Mouse (Mus musculus) layer of hippocampus, postnatal 36 days (tissue): Measurements from ENCODE around the gene Ncoa5. TPM values are rescaled to one million over a fixed set of nuclear protein-coding genes. Genes with fewer than 3 reads are reported as not detected.

ENCODE experiments used
- DNase-seq, 2 experiments: peaks; one replicate each; pipeline ENCODE4 v3.0.0; 2022
- total RNA-seq, 2 experiments: library from RNA; stranded (reverse); gene quantifications; 2 replicates each; pipeline ENCODE4 v1.2.3; 2021

The Ncoa5 gene
- total RNA-seq, 2 experiments from 2014 or later = 56.8 to 66.3 TPM

DNA sequence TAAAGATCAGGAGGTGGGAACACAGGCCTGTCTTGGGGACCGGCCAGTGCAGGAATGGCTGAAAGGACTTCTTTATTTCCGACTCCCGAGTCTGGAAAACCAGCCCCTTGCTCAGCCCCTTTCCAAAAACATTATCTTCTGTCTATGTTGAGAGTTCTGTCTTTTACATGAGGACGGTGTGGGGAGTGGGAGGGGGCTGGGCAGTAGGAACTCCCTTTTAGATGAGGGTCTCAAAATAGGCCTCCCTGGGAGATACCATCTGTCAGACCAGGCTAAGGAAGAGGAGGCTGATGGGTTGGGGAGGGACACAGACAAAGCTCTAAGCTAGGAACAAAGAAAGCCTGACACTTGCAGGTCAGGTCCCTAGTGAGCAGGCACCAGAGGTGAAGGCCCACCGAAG is 14.4 kb upstream of the Ncoa5 start:
- no peak for DNase-seq

DNA sequence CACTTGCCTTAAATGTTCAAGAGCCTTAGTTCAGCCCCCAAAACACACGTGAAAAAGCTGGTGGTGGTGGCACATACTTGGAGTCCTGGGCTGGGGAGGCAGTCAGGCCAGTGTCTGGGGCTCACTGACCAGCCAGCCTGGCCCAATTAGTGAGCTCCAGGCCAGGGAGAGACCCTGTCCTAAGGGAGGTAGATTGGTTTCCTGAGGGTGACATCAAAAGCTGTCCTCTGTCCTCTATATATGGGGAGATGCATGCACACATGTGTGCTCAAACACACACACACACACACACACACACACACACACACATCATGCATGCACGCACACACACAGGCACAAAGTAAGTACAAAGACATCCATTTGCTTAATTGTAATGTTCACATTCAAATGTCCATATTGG is 9.1 kb upstream of the Ncoa5 start:
- no peak for DNase-seq

DNA sequence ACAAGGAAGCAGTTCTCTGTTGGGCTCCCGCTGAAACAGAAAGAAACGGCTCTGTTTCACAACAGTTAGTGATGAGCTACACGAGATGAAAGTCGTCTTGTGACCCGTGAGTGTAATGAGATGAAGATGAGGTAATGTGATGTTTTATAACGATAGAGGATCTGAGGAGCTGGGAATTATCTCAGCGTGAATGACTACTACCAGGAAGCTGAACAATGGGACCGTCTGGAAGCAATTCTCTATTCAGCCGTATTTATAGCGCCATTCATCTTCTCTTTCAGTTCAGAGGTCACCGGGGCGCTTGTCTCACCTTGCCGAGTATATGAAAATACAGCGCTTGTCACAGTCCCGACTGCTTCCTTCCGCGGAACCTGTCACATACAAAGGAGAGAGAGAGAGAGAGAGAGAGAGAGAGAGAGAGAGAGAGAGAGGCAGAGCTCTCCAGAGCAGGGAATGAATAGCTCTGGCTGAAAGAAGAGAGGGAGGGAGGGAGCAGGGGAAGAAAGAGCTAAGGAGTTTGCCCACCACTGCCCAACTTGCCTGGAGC is 8.5 kb upstream of the Ncoa5 start:
- no peak for DNase-seq

DNA sequence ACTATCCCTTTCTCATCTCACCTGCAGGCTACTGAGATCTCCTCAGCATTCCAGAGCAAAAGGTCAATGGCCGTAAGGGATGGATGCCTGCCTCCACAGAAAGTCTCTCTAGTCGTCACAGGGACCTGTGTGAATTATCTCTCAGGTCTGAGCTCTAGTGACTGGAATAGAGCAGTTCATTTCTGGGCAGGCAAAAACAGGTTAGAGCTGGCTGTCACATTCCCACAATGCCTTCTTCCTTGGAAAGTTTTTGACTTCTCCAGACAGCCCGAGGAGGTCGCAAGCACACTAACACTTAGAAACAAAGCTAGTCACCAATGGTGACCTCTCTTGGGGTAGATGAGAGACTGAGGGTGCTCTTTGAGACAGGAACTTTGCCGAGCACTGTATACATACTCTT is 7.5 kb upstream of the Ncoa5 start:
- DNase-seq = no peak

DNA sequence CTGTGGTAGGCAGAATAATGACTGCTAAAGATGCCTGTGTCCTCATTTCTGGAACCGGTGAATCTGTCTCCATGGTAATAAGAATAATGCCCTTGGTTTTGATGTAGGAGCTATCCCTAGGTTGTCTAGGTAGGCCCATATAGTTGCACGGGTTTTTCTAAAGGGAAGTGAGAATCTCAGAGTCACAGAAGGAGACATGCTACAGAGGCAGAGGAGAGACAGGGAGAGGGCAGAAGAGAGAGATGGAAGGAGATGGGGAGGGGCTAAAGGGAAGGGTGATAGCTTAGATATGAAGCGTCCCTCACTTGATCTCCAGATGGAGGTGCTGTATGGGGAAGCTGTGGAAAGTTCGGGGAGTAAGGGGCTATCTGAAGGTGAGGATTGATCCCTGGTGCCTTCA is 2.7 kb upstream of the Ncoa5 start:
- DNase-seq = no peak

DNA sequence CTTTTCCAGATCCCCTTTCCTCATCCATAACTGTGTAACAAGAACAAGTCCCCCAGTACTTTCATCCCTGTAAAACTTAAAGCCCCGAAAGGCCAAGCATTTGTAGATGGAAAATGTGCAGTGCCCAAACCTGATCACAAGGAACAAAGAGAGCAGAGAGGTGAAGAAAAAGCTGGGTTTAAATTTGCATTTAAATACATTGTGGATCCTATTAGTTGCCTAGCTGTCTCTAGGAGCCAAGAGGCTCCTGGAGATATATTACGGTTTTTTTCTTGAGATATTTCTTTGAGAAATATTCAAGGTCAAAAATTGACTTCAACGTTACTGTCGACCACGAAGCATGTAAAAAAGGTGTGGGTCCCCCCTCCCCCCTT is 378 bp upstream of the Ncoa5 start:
- no peak for DNase-seq

DNA sequence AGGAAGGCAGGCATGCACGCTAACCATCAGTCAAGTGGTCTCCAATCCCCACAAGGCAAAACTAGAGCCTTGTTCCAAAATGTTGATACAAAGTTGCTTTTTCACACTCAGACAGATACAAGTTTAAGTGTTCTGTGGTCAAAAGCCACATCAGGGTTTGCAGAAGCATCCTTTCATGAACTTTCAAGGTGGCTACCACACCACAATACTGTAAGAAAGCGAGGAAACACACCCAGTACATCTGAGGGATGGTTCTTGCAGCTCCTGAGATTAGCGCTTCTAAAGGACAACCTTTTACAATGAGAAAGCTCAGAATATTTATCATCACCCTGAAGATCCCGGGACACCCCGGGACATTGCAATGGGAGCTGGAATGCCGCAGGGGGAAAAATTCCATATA is 1.4 kb downstream of the Ncoa5 start:
- DNase-seq = no peak

DNA sequence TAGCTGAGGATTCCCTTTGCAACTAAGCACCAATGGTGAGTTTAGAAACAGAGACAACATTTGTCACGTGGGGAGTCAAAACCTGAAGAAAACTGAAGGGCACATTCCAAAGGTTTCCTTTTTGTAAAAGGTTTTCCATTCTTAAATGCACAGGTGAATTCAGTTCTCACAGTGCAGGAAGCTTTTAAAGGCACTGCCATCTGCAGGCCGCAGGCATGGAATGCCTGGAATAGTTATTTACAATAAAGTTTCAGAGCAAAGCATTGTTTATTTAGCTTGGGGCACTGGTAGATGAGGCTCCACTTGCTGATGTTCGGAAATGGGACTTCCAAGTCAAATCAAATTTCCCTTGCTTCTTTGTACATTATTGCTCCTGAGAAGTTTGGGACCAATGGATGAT is 2.1 kb downstream of the Ncoa5 start:
- DNase-seq = no peak

DNA sequence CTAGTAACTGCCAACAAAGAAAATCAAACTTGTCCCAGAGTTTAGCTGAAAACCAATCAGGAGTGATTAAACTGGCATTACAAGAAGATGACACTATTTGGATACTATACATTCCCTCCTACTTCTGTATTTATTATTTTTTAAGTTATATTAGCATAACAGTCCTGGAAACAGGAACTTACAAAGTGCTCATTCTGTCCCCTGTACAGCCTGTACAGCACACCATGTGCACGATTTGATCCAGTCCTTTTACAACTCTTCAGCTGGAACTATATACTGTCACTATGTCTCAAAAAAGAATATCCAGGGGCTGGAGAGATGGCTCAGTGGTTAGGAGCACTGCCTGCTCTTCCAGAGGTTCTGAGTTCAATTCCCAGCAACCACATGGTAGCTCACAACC is 7.5 kb downstream of the Ncoa5 start:
- no peak for DNase-seq

DNA sequence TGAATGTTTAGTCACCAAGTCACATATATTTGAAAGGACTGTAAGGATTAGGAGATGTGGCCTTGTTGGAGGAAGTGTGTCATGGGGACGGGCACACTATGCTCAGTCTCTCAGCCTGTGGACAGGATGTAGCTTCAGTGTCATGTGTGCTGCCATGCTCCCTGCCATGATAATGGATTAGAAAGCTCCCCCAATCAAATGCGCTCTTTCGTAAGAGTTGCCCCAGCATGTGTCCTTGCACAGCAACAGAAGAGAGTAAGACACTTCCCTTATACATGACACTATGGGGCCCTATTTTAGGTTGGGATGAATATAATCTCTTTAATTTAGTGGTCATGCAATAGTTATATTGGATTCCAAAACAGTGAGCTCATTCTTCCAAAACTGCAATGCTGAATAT is 14.2 kb downstream of the Ncoa5 start:
- no peak for DNase-seq

DNA sequence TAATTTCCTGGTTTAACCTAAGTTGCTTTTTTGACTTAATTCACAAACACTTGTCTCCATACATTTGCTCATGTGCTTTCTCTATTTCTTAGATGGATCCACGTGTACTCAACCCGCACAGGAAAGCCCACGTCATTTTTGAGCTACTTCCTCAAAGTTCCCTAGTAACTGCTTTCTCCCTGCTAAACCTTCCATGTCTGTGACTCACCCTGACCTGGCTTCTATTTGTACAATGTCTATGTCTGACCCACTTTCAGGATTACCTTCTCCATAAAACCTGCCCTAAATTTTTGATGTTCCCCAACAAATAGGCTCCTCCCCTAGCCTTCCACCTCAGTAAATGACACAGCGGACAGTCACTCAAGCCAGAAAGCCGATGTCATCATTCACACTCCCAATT is 19.7 kb downstream of the Ncoa5 start:
- DNase-seq = no peak

DNA sequence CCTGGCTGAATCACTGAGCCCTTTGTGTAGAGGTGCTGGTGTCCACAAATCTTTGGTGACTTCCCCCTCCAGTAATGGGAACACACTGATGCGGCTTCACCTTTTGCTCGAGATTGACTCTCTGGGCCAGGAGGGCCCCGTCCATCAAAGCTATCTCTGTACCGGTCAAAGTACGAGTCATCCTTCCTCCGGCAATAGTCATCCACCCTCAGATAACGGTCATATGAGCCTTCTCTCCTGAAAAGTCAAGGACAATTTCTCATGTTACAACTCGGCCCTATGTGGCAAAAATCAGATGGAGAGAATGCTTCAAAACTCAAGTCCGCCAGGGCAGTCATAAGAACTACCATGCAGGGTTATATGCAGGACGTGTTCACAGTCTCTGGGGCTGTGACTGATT is 24.3 kb downstream of the Ncoa5 start:
- no peak for DNase-seq

DNA sequence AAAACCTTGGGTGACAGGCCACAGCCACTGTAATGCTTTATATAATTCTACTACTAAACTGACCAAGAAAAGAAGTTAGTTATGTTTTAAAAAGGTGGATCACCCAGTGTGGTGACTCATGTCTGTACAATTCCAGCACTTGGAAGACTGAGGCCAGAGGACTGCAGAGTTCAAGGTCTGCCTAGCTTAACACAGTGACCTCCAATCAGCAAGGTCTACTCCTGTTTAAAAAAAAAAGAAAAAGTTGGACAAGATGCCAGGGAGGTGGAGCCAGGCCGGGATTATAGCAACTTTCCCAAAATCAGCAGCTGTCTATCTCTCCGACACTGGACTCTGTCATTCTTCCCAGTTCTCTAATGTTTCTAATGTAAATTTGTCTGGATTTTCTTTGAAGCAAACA is 25.1 kb downstream of the Ncoa5 start:
- no peak for DNase-seq

DNA sequence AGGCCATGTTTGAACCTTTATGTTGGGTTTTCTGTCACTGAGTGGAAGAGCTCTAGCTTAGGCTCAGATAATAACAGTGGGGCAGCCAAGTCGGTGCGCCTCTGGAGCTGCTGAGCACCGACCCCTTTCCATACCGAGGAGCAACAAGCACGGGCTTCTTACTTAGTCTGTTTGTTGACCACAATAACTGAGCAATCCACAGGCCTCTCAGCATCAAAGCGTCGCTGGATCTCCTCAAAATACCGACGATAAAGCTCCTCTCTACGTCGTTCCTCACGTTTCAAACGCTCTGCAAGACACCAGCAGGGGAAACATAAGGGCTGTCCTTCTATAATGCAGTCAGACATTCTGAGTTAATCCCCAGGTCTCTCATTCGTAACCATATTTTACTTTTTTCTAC is 25.5 kb downstream of the Ncoa5 start:
- DNase-seq = no peak

DNA sequence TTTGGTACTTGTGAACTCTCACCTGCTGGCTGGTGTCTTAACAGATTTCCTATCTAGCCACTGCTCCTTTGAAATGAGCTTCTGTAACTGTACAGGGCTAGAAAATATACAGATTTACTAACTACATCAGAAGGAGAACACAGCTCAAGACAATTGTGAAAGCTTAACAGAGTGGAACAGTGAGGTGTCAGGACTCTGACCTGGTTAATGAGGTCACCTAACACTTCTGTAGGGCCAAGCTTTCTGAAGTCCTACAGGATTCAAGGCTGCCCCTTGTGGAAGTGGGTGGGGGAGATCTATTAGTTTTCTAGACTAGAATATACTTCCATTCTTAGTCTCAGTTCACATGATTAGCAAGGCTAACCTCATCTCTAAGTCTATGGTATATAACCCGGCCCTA is 26.7 kb downstream of the Ncoa5 start:
- no peak for DNase-seq

DNA sequence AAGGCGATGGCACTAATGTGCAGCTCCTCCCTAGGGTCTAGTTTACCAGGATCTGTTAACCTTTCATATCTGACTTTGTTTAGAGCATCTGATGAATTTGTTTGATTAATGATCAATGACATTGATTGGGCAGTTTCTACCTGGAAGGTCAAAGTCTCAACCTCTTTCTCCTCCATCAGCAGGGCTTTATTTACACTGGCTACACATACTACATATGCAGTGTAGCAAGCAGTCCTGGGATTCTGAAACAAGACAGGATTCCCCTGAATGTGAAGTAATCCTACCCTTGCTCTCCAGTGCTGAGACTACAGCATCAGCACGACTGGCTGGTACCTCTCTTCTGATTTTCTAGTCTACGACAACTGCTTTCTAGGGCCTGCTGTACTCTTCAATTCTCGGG is 27.9 kb downstream of the Ncoa5 start:
- DNase-seq = no peak

DNA sequence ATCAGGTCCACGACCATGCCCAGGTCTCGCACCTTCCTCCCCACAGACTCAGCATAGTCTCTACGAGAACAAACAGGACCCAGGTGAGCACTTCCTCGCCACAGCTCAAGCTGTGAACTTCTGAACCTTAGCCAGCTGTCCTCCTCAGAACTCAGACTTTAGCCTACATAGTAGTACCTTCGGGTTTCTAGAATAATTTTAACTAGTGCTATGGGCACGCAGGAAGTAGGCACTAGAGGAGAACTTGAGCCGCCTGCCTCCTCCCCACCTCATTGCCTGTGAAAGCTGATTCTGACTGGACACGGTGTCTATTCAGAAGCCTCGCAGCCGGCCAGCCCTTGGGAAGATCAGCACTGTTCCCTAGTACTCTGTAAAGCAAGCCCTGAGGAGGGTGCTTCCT is 30.4 kb downstream of the Ncoa5 start:
- DNase-seq = no peak

DNA sequence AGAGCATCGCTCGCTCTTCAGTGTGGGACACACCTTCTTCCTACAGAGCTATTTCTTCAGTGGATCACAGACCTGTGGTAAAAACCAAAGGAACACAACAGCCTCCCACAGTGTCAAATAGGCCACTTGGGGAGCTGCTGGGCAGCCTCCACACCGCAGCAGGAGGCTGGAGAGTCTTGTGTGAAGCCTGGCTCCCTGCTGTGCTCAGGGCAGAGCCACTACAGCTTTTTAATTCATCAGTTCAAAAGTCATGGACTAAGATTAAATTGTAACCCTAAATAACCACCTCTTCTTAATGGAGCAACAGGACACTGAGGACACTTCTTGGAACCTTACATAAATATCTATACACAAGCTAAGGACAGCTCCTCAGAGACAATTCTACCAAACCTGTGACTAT is 31.6 kb downstream of the Ncoa5 start:
- no peak for DNase-seq

DNA sequence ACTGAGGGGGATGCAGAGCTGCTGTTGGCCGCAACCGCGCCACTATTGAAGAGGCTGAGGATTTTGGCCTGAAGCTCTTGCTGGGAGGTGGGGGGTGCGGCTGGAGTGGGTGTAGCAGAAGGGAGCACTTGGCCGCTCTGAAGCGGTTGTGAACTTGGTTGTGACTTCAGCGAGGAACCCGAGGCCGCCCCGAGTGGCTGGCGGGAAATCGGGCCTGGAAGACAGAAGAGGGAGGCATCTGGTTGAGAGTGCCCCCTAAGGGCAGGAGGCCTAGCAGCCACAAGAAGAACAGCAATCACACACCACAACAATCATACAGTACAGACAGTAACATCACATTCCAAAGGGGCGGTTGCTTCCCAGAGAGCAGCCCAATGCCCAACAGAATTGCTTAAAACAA is 32.7 kb downstream of the Ncoa5 start:
- DNase-seq = no peak

DNA sequence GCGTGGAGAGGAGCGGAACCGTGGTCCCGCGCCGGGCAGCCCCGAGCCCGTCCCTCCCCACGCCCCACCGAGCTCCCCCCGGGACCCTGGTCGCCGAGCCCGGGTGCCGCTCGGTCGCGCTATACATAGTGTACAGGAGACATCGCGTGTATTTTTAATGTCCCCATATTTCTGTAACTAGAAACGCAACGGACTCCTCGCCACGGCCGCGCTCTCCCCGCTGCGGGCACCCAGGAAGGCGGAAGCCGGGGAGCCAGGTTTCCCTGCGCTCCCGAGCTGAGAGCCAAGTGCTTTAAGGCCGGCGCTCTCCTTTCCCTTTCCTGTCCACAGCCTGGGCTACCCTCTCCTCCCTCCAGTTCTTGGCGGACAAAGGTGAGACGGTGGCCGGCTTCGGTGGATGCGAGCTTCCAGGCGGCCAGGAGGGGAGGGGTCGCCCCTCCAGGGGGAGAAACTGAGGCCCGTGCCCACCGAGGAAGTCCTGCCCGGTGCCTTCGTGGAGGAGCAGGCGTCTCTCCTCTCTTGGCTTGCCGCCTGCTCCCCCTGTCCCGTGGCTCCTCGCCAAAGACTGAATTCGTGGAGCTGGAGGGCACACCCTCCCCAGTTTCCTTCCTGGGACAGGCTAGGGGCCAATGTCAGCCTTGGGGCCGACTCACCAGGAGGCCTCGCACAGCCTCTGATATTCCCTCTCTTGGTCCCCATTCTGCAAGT is 36.8 kb downstream of the Ncoa5 start:
- DNase-seq = no peak

DNA sequence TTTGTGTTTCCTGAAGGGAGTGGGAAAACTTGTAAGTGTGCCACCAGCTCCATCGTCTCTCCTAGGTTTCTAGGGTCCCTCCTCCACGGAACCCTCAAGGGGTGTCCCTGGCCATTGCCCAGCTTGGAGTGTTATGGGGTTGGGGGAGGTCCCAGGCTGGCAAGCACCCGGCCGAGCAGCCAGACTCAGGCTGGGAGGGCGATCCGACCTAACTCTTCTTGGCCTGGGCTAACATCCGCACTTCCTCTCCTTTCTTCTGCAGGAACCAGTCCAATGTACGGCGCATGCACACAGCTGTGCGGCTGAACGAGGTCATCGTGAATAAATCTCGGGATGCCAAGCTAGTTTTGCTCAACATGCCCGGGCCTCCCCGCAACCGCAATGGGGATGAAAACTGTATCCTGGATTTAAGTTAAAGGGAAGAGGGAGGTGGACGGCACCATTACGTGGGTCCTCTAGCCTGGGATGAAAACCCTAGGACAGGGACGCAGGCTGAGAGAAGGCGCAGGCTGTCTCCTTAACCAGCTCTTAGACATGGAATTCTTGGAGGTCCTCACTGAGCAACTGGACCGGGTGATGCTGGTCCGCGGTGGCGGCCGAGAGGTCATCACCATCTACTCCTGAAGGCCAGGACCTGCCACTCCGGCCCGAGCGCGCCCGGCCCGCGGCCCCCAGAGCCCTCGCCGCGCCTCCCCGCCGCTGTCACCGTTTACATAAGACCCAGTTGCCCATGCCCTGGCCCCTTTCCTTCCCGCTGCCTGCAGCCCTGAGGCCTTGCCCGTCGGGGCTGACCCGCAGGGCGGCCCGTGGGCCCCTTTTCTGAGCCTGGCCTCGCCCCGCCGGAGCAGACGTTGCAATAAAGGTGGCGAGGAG is 37.6 kb downstream of the Ncoa5 start:
- DNase-seq = no peak

DNA sequence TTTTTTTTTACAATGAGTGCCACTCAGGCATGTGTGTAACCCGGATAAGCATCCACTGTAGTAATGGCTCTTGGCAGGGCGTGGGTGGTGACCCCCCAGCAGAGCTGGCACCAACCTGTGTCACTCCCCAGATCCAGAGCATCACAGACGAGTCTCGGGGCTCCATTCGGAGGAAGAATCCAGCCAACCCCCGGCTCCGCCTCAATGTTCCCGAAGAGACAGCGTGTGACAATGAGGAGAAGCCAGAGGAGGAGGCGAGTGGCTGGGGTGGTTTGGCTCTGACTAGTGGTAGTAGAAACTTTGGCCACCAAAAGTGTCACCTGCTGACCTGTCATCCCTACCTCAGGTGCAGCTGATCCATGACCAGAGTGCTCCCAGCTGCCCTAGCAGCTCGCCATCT is 38.7 kb downstream of the Ncoa5 start:
- DNase-seq = no peak

DNA sequence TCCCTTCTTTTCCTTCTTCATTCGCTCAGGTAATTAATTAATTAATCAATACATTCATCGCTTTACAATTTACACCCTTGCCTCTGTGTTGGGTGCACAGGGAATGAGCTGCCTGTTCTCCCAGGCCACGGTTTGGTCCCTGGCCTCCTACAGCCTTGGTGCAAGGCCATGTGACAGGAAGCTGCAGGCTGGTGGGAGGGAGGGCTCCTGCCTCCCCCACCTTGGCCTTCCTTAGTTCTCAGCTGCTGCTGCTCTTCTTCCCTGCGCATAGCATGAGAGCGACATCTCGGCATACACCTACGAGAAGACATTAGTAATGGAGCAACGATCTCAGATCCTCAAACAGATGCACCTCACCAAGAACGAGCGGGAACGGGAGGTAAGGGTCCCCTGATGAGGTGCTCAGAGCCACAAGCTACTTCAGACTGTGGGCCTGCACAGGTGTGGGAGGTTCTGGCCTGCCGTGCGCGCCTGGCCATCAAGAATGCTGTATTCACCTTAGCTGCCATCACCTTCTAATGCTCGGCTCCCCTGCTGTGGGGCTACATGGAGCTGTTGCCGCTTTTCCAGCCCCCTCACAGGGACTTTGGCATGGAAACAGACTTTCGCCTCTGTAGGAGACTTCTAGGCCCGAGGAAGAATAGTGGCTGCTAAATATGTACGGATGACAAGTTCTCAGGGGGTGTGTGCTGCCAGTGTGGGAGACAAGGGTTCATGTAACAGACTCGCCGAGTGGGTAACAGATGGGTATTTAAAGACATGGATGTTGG is 39.8 kb downstream of the Ncoa5 start:
- no peak for DNase-seq
